Mouse (Mus musculus) urinary bladder, postnatal 14 days (tissue): ENCODE measurements around the gene Eif2d.
"Not testable (repeated sequence)": the region's sequence is repeated elsewhere in the genome, so short reads cannot be mapped to it uniquely, and the experiment has no call there.

Experiments used
- DNase-seq: peaks from one replicate; pipeline ENCODE4 v3.0.0; 2021; ENCODE audit warnings: low spot score

The Eif2d gene

DNA sequence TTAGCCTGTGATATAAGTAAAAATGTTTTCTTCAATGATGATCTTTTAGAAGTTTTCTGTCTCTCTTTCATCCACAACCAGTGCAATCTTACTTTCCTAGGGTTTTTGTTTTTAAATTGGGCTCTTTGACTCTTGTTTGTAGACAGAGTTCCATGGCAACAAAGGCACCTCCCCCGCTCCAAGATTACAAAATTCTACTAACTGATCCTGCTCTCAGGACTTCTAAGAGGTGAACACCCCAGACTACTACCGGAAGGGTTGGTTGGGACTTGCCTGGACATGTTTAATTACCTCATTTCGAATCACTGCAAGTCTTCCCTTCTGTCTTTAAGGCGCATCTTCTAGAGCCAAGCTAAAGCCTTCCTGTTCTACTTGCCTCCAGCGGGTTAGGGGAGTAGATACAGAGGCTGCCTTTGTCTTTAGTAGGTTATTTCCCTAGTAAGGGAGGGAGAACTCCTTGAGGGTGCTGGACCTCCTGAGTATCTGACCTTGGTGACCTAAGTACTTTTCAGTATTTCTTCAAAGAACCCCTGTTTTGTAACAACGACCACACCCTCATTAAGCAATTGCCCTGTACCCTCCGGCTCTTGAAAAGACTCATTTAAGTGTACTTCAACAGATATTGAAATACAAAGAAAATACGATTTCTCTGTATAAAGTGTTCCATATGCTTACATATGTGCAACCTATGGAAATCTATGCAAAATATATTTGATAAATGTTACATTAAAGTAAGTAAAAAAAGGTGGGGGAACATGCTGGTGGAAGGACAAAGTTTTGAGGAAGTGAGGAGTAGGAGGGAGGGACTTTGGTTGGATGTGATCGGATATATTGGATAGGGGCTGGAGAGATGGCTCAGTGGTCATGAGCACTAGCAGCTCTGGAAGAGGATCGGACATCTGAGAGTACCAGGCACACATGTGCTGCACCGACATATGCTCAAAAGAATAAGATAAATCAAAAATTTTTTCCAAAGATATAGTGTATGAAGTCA lies 13.6 kb upstream of the Eif2d start:
- DNase-seq, result peak; percentile 18

DNA sequence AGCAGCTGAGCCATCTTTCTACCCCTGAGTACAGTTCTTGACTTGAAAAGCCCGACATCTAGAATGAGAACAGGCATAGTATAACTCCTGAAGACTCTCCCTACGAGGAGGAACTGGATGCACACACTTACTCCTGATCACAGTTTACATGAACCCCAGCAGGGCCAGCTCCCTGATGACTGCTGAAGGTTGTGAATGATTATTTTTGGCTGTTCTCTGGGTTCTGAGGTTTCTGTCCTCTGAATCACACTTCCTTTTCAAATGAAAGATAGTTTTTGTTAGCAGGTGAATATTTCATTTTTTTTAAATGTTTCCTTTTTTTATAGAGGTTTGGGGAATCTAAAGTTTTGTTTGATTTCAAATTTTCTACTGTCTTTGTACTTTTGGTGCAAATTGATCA lies 11.5 kb upstream of the Eif2d start:
- no peak for DNase-seq

DNA sequence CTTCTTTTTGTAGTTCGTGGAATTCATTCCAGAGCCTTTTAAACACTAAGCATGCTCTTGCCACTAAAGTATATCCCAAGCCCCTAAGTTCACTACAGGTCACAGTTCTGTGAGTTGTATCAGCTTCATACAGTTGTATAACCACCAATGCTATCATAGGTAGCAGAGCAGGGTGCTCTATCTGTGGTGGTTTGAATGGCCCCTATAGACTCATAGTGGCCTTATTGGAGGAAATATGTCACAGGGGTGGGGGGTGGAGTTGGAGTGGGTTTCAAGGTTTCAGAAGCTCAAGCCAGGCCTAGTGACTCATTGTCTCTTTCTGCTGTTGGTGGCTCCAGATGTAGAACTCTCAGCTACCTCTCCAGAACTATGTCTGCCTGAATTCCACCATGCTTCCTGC lies 10.5 kb upstream of the Eif2d start:
- DNase-seq, result no peak

DNA sequence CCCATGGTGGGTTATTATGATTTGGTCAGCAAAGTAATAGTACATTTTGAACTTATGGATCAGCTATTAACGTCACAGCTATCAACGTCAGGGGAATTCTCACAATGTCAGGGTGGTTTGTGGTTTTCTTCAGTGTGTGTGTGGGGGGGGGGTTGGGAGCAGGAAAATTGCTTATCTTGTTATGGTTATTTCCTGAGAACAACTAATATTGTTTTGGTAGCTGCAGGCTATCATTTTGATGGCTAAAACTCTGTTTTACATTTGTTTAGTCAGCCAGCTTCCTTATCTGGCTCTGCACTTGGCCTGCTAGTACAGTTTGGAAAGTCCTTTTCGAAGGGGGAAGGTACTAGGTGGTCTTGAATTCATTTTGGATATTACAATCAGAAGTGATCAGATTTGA lies 7.8 kb upstream of the Eif2d start:
- DNase-seq, result not testable (repeated sequence)

DNA sequence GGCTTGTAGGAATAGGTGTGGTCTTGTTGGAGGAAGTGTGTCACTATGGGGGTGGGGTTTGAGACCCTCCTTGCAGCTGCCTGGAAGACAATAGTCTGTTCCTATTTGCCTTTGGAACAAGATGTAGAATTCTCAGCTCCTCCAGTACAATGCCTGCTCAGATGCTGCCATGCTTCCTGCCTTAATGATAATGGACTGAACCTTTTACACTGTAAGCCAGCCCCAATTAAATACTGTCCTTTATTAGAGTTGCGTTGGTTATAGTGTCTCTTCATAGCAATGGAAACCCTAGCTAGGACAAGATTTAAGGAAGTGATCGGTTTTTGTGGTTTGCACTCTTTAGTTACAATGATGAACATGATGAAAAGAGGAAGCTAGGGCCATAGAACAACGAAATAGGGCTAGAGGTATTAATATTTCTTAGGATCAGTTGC lies 6.8 kb upstream of the Eif2d start:
- no peak for DNase-seq

DNA sequence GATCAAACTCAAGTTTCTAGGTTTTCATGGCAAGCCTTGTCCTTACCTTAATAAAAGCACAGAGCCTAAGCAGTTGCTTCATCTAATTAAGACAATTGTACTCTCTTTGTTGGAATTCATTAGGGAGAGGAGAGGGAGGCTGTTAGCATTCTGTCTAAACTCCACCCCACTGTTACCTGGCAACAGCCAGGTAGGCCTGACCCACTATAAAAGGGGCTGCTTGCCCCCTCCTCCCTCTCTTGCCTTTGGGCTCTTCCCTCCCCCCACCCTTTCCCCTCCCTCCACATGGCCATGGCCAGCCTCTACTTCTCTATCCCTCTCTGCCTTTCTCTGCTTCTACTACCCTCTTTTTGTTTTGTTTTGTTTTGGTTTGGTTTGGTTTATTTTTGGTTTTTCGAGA lies 3.5 kb upstream of the Eif2d start:
- no peak for DNase-seq

DNA sequence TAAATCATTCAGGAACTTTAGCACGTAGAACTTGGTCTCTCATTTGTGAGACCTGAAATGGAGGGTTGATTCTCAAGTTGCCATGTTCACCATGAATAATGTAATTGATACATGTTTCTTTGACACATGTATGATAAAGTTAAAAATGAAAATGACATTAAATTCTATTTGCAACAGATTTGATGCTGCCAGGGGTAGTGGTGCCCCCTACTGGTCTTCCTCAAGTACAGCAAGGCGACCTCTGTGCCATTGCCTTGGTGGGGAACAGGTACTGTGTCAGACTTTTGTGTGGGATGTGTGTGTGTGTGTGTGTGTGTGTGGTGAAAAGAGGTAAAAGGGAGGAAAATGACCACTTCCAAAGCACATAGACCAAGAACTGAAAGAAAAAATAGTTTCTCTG lies 2.5 kb downstream of the Eif2d start:
- DNase-seq, result peak; percentile 31

DNA sequence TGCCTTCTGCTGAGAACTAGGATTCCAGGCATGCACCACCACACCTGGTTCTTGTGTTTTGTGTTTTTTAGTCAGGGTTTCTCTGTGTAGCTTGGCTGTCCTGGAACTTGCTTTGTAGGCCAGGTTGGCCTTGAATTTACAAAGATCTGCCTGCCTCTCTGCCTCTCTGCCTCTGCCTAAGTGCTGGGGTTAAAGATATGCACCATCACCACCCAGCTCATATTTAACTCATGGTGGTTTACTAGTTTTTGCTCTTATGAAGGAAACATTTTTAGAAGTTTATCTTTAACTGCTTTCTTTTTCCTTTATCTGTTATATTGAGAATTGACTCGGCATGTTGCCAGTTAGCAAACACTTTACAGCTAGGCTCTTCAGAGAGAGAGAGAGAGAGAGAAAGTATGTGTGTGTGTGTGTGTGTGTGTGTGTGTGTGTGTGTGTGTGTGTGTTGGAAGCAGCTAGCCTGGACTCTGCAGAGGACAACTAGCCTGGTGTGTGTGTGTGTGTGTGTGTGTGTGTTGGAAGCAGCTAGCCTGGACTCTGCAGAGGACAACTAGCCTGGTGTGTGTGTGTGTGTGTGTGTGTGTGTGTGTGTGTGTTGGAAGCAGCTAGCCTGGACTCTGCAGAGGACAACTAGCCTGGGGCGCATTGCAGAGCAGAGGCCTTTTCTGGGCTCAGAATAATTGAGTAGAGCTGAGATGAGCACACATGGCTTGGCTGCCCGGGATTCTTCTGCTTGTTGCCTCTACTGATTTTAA lies 6.8 kb downstream of the Eif2d start:
- not testable (repeated sequence) for DNase-seq

DNA sequence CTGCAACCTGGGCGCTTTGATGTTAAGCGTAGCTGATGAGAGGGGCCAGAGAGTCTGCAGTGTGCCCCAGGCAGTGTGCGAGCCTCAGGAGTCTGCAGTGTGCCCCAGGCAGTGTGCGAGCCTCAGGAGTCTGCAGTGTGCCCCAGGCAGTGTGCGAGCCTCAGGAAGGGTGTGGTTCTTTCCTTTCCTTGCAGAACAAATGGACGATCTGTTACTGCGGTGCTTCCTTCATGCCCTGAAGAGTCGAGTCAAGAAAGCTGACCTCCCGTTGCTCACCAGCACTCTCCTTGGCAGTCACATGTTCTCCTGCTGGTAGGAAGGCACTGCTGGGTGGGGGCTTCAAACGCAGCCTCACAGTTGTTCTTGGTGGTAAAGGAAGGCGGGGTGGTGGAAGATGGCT lies 8.1 kb downstream of the Eif2d start:
- no peak for DNase-seq

DNA sequence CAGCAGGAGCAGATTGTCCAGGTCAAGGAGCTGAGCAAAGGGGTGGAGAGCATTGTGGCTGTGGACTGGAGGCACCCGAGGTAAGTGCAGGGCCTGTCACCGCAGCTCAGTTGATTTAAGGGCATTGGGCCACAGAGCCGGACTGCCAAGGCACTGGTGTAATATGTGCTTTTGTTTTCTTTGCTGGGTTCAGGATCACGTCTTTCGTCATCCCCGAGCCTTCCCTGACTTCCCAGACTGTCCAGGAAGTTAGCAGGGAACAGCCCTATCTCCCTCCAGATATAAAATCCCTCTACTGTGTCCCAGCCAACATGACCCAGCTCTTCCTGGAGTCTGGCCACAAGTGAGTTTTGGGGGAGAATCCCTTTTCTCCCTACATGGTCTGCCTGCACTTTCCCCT lies 11.4 kb downstream of the Eif2d start:
- no peak for DNase-seq

DNA sequence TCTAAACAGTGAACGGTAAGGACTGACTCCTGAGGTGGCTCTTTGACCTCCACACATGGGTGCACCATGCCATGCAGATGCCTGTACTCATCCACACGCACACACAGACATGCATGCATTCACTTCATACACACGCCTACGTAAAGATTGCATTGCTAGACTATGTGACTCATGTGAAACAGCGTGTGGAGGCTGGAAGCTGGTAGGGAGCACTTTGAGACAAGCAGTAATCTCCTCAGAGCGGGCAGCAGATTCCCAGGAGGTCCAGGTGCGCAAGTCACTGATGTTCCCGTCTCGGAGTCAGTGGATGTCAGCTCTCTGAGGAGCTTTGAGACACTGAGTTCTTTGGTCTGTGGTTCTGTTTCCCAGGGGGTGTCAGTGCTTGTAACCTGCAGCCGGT lies 14.6 kb downstream of the Eif2d start:
- DNase-seq, result no peak

DNA sequence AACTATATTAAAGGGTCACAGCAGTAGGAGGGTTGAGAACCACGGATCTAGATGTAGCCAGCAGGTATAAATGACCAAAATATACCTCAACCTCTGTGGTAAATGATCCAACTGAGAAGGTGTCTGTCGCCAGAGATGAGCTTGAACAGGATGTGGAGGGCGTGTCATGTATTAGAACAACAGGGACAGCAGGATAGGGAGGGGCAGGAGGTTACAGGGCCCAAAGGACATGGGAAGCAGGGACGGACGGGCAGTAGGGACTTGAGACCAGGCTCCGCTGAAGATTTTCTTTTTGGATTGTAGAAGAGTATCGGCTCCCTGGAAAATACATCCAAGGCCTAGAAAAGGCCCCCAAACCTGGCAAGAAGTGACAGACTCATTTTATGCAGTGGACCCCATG lies 20.0 kb downstream of the Eif2d start:
- DNase-seq, result no peak

DNA sequence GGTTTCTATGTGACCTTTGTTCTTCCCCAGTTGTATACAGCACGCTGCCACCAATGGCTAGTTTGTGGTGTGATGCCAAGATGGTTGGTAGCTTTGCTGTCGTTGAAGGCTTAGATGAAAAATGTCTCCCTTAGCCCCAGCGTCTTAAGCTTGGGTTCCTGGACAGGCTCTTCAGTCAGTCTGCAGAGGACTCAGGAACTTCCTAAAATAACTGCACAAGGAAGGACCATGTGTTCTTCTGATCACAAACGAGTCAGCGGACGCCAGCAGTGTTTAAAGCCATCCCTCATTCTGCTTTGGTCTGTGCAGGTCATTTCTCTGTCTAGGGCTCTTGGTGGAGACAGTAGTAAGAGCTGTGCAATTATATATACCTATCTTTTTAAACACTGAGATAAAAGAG lies 20.8 kb downstream of the Eif2d start:
- DNase-seq, result no peak

DNA sequence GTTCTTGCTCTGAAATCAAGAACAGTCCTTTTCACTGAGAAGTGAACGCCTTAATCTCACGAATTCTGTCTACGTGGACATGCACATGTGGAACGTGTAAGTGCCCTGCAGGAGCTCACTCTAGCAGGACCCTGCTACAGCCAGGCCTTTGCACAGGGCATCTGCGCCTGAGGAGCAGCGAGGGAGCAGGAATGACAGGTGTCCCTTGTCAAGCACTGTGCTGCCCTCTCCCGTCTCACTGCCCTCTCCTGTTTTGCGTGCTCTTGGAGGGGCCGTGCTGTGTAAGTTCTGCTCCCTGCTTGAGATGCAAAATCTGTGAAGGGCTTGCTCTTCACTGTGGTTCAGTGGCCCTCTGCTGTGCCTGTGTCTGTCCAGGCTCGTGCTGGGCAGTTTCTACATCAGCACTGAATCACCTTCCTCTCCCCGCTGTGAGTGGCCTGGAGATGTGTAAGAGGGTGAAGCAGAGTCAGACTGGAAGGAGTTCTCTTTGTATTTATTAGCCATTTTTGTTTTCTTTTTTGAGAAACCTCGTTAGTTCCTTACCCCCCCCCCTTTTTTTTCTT lies 21.4 kb downstream of the Eif2d start:
- no peak for DNase-seq

DNA sequence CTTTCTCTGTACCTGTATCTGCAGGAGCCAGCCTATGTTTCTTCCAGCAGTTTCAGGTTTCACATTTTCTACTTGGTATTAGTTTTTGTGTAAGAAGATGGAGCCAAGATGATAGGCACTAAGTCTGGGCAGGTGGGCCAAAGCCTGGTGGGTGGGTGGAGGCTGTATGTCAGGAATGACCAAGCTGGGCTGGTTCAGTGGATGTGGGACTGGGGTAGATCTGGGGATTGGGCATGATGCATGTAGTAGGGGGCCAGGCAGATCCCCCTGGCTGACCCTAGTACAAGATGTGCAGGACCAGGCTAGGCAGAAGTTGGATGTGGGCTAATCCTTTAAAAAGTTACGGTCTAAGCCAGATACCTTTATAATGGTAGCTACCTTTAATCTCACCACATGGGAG lies 22.2 kb downstream of the Eif2d start:
- no peak for DNase-seq

DNA sequence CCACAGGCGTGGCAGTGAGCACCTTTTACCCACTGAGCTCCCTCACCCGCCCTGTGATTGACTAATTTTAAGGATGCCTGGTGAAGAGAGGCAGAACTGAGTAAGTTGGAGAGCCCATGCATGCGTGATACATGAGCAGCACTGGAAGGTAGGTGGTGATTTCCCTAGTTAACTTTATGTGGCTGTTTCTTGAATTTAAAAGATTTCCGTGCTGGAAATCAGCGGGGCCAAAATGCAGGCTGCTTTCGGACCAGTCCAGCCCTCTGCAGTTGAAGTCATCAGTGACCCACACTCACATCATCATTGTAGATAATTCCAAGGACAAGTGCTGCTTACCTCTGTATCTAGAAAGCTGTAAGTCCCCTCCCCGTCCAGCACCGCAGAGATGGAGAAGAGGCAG lies 22.8 kb downstream of the Eif2d start:
- DNase-seq, result no peak

DNA sequence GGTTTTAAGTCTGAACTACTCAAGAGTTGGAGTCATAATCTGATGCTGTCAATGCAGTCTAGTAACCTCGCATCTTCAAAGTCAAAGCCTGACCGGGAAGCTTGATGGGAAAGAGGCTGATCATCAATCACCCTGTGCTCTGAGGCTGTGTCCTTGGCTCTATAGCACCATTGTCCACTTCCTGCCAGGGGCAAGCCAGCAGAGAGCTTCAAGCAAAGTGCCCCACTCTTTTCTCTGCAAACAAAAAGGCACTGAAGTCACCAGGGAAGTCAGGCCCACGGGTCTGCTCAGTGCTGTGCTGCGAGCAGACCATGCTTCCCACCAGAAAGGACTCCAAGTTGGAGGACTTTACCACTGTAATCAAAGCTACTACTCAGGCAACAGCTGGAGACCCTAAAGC lies 24.3 kb downstream of the Eif2d start:
- DNase-seq, result no peak

DNA sequence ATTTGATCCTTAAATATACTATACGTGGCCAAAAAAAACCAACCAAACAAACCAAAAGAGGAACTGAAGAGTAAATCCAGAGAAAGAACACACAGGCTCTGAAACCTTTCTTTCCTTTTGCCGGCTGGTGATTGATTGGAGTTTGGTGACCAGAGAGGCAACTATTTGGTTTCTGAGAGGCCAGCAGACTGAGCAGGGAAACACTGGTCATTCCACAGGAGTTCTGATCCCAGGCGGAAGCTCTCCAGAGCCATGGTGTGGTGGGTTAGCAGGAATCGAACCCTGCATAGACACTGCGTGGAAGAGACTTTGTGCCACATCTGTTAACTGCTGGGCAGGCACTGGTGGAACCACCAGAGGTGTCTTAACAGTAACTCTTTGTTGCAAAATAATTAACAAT lies 25.1 kb downstream of the Eif2d start:
- DNase-seq, result no peak

DNA sequence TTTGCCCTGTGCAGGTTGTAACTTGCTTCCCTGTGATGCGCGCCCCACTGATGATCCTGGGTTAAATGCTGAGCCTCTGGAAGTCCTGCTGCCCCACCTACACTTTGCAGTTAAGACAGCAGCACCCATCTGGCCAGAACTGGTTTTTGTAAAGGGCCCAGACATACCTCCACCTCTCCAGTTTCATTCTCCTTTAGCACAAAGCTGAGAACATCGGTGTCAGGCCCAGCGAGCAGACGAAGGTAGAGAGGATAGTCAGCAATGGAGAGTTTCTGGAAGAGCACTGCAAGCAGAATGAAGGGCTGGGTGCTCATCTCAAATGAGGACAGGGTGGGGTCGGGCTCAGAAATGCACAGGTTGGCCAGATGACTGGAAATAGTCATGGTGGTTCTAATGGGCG lies 27.4 kb downstream of the Eif2d start:
- DNase-seq, result no peak

DNA sequence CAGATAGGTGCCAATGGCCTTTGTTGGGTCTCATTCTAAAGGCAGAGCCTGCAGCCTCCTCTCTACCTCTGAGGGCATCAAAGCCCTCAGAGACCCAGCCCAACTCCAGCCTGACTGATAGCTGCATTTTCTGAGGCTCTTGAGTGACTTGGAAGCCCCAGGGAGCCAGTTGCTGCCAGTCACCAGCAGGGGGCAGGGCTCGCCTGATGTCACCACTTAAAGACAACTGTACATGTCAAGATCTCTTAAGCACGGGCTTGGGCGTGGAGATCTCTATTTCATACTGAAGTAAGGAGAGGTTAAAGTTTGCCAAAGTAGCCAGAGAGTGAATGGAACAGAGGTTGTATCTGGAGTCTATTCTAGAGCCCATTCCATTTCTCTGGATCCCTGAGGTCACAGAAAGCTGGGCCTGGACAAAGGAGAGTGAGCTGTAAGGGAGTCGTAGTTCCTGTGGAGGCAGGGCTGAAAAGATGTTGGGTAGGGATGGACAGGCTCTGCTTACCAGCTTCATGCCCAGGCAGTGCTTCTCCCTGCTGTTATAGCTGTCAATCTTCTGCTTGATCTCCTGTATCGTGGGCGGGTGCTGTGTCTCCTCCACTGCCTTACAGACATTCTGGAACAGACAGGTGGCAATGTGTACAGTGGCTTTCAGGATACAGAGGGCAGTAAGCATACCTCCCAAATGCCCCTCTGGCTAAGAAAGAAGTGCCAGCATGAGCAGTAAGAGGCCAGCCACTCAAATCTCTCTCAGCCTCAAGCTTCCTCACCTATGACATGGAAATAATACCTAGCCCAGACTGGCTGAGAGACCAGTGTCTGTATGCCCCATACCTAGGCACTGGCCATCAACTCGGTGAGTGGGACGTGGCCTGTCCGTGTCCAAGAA lies 28.9 kb downstream of the Eif2d start:
- peak; percentile 84 for DNase-seq

DNA sequence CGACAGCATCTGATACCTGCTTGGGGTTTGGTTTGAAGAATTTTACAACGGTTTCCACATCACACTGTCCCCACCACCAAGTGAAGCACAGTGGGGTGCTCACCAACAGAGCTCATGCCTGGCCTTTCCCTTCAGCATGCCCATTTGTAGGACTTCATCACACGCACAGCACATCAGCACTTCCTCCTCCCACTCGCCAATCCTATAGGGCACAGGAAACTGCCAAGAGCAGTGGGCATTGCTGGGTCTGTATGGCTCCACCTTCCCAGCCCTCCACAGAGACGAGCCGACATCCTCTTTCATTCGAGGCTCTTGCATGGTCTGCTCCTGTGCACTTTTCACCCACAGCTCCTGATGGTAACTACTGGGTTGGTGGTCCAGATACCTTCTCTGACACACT lies 30.2 kb downstream of the Eif2d start:
- DNase-seq, result no peak
